Mouse (Mus musculus): Measurements from ENCODE around the gene Pik3c2g. TPM values are rescaled to one million over a fixed set of nuclear protein-coding genes. Genes with fewer than 3 reads are reported as not detected.

The Pik3c2g gene
- polyA plus RNA-seq, 1 experiment, result not detected

DNA sequence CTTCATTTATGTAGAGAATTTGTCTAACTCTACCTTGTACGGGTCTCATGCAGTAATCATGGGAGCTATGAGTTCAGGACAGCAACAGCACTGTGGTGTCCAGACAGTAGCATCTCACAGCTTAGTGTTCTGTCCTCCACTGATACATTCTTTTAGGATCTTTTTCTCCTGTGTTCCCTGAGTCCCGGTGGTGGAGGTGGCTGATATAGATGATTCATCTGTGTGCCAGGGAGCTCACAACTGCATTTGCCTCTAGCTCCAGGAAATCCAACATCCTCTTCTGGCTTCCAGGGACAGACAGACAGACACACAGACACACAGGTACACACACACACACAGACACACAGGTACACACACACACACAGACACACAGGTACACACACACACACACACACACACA lies 163.6 kb downstream of the Pik3c2g start:
- Histone ChIP-seq H3K4me1 (ENCODE audit: control insufficient read depth, insufficient read depth, insufficient read length) (no peaks in the 10 kb centered on the region), H3K27ac (ENCODE audit: insufficient read depth, low read length) (no peak overlapping the region), H3K27me3 (ENCODE audit: control insufficient read depth, insufficient read depth, low read length) (no peaks in the 10 kb centered on the region), H3K36me3 (ENCODE audit: control insufficient read depth, insufficient read depth, low read length) (no peaks in the 10 kb centered on the region), H3K4me3 (ENCODE audit: extremely low read depth, insufficient read depth, insufficient read length) (no peak overlapping the region)
- no peak for DNase-seq (ENCODE audit: low read depth in 1 of 2, low spot score in 2 of 2)
- TF ChIP-seq POLR2A (IDR thresholded peaks at IDR 0.05; ENCODE audit: low read depth, low read length) (no peak), CTCF (IDR thresholded peaks at IDR 0.05; ENCODE audit: extremely low read depth, insufficient read depth, insufficient read length, insufficient replicate concordance) (no peak)
- WGBS, result 75% methylated on average over 2 of the region's 2 CpGs

DNA sequence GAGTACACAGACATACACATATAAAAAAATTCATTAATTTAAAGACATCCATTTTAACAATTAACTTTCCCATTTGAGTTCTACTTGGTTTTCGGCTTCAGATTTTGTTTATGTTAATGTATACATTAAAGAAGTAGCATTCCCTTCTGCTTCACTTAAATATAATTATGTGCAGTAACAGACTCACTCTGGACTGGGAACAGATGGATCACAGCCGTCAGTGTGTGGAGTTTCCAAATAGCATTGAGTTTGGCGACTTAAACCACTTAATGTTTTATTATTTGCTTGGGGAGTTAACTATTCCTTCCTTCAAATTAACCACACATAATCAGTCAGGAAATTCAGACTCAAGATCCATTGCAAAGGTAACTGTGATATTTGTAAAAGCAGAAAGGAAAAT lies 164.0 kb downstream of the Pik3c2g start:
- Histone ChIP-seq H3K36me3 (ENCODE audit: control insufficient read depth, insufficient read depth, low read length) (no peaks in the 10 kb centered on the region), H3K27ac (ENCODE audit: insufficient read depth, low read length) (no peak overlapping the region), H3K4me1 (ENCODE audit: control insufficient read depth, insufficient read depth, insufficient read length) (no peaks in the 10 kb centered on the region), H3K4me3 (ENCODE audit: extremely low read depth, insufficient read depth, insufficient read length) (no peak overlapping the region), H3K27me3 (ENCODE audit: control insufficient read depth, insufficient read depth, low read length) (no peaks in the 10 kb centered on the region)
- no peak for DNase-seq (ENCODE audit: low read depth in 1 of 2, low spot score in 2 of 2)
- WGBS, result 77% methylated on average over 3 of the region's 3 CpGs
- TF ChIP-seq POLR2A (IDR thresholded peaks at IDR 0.05; ENCODE audit: low read depth, low read length) (no peak), CTCF (IDR thresholded peaks at IDR 0.05; ENCODE audit: extremely low read depth, insufficient read depth, insufficient read length, insufficient replicate concordance) (no peak)

DNA sequence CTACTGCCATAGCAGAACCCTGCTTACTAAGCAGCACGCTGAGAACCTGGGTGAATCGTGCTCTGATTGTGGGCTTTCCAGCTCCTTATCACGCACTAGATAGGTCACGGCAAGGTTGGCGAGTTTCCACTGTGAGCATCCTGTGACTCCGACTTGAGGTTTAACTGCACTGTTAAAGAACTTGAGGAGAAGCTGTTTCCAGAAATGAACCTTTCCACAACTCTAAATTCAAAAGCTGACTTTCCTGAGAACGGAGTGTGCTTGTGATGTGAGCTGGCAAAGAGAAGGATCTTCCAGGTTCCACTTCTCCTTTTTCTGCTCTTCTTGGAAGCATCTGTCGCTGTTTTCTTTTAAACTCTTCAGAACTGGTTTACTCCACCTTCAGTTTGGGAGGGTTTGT lies 170.9 kb downstream of the Pik3c2g start:
- no peaks in the 10 kb centered on the region for H3K27me3 ChIP-seq (ENCODE audit: control insufficient read depth, insufficient read depth, low read length)
- H3K36me3 ChIP-seq (ENCODE audit: control insufficient read depth, insufficient read depth, low read length), result no peaks in the 10 kb centered on the region
- no peak overlapping the region for H3K4me3 ChIP-seq (ENCODE audit: extremely low read depth, insufficient read depth, insufficient read length)
- TF ChIP-seq POLR2A (IDR thresholded peaks at IDR 0.05; ENCODE audit: low read depth, low read length), result no peak
- no peak for TF ChIP-seq CTCF (IDR thresholded peaks at IDR 0.05; ENCODE audit: extremely low read depth, insufficient read depth, insufficient read length, insufficient replicate concordance)
- DNase-seq (ENCODE audit: low read depth in 1 of 2, low spot score in 2 of 2), result no peak
- no peak overlapping the region for H3K27ac ChIP-seq (ENCODE audit: insufficient read depth, low read length)
- 84% methylated on average over 8 of the region's 8 CpGs for WGBS
- H3K4me1 ChIP-seq (ENCODE audit: control insufficient read depth, insufficient read depth, insufficient read length), result no peaks in the 10 kb centered on the region

DNA sequence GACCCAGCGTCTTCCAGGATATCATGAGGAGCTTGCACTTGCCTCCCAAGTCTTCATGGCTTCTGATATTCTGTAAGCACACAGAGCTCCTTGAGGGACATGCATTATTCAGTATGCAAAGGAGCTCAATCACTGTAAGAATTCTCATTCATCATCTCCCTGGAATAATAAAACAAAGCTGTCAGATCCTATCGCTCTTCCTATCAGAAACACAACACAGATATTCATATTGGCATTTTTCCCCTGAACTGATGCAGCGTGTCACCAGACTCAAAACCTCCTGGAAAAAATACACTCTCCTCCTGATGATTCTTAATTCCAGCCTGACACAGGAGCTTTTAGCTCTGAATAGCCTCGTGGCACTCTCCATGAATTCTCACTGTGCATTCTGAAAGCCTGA lies 174.0 kb downstream of the Pik3c2g start:
- H3K4me1 ChIP-seq (ENCODE audit: control insufficient read depth, insufficient read depth, insufficient read length), result no peaks in the 10 kb centered on the region
- H3K4me3 ChIP-seq (ENCODE audit: extremely low read depth, insufficient read depth, insufficient read length), result no peak overlapping the region
- no peaks in the 10 kb centered on the region for H3K27me3 ChIP-seq (ENCODE audit: control insufficient read depth, insufficient read depth, low read length)
- no peak for DNase-seq (ENCODE audit: low read depth in 1 of 2, low spot score in 2 of 2)
- no peaks in the 10 kb centered on the region for H3K36me3 ChIP-seq (ENCODE audit: control insufficient read depth, insufficient read depth, low read length)
- no peak overlapping the region for H3K27ac ChIP-seq (ENCODE audit: insufficient read depth, low read length)
- TF ChIP-seq CTCF (IDR thresholded peaks at IDR 0.05; ENCODE audit: extremely low read depth, insufficient read depth, insufficient read length, insufficient replicate concordance), result no peak
- TF ChIP-seq POLR2A (IDR thresholded peaks at IDR 0.05; ENCODE audit: low read depth, low read length), result no peak
- 79% methylated on average over 4 of the region's 4 CpGs for WGBS

DNA sequence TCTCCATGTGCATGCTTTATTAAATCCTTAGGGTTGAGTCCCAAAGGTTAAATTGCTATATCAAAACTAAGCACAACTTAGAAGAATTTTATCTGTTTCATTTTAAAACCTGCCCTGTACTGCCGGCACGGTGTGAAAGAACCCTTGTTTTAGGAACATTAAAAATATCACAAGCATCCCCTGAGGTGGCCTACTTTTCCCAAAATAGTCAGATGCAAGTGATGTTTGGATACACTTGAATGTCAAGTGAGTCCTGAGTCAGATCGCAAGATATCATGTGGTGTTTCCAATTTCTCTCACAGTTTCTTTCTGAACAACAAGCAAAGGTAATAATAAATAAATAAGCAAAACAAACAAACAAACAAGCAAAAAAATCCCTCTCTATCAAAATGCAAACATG lies 177.4 kb downstream of the Pik3c2g start:
- Histone ChIP-seq H3K4me1 (ENCODE audit: control insufficient read depth, insufficient read depth, insufficient read length) (no peaks in the 10 kb centered on the region), H3K27me3 (ENCODE audit: control insufficient read depth, insufficient read depth, low read length) (no peaks in the 10 kb centered on the region), H3K4me3 (ENCODE audit: extremely low read depth, insufficient read depth, insufficient read length) (no peak overlapping the region), H3K27ac (ENCODE audit: insufficient read depth, low read length) (no peak overlapping the region), H3K36me3 (ENCODE audit: control insufficient read depth, insufficient read depth, low read length) (no peaks in the 10 kb centered on the region)
- DNase-seq (ENCODE audit: low read depth in 1 of 2, low spot score in 2 of 2), result no peak
- WGBS, result 91% methylated on average over 3 of the region's 3 CpGs
- TF ChIP-seq POLR2A (IDR thresholded peaks at IDR 0.05; ENCODE audit: low read depth, low read length) (no peak), CTCF (IDR thresholded peaks at IDR 0.05; ENCODE audit: extremely low read depth, insufficient read depth, insufficient read length, insufficient replicate concordance) (no peak)

DNA sequence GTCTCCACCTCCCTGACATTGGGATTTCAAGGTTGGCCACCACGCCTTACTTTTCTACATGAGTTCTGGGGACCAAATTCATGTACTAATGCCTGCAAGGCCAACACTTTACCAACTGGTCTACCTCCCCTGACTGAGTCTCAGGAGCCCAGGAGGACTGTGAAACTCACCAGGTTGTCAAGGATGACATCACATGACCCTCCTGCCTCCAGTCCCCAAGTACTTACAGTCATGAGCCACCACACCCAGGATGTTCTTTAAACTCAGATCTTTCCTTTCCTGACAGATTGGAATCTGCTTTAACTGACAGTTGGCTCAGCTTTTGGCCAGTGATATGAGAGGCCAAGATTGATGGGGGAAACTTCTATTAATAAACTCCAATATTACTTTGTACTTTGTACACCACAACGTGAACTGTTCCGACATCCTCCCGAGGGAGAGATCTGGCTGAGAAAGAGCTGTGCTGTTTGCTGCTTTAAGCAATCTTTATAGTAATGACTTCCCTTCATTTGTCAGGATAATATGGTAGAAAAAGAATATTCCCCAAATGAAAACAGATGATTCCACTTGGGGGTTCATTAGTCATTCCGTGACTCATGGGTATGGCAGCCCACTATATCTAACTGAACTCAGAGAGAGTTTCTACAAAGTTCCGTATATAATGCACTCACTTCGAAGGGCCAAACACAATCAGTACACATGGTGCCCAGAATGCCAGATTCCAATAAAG lies 182.9 kb downstream of the Pik3c2g start:
- TF ChIP-seq CTCF (IDR thresholded peaks at IDR 0.05; ENCODE audit: extremely low read depth, insufficient read depth, insufficient read length, insufficient replicate concordance) (no peak), POLR2A (IDR thresholded peaks at IDR 0.05; ENCODE audit: low read depth, low read length) (no peak)
- no peak for DNase-seq (ENCODE audit: low read depth in 1 of 2, low spot score in 2 of 2)
- H3K36me3 ChIP-seq (ENCODE audit: control insufficient read depth, insufficient read depth, low read length), result no peaks in the 10 kb centered on the region
- H3K27me3 ChIP-seq (ENCODE audit: control insufficient read depth, insufficient read depth, low read length), result no peaks in the 10 kb centered on the region
- no peak overlapping the region for H3K4me3 ChIP-seq (ENCODE audit: extremely low read depth, insufficient read depth, insufficient read length)
- H3K27ac ChIP-seq (ENCODE audit: insufficient read depth, low read length), result no peak overlapping the region
- WGBS, result 93% methylated on average over 7 of the region's 7 CpGs
- H3K4me1 ChIP-seq (ENCODE audit: control insufficient read depth, insufficient read depth, insufficient read length), result no peaks in the 10 kb centered on the region

DNA sequence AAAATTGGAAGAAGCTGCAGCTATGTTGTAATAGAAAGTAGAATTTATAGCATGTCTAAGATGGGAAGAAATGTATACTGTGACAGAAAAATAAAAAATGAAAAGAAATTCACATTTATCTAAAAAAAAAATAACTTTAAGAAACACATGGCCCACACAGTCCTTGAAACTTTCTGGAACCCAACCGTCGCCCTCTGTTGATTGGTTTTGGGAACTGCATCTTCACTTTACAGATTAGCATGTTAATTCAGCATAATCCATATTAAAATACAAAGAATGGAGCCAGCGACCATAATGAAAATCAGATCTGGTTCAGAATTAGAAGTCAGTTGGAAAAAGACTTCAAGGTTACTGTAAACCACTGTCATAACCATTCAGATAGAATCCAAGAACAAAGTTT lies 183.5 kb downstream of the Pik3c2g start:
- Histone ChIP-seq H3K4me3 (ENCODE audit: extremely low read depth, insufficient read depth, insufficient read length) (no peak overlapping the region), H3K27ac (ENCODE audit: insufficient read depth, low read length) (no peak overlapping the region), H3K36me3 (ENCODE audit: control insufficient read depth, insufficient read depth, low read length) (no peaks in the 10 kb centered on the region), H3K27me3 (ENCODE audit: control insufficient read depth, insufficient read depth, low read length) (no peaks in the 10 kb centered on the region), H3K4me1 (ENCODE audit: control insufficient read depth, insufficient read depth, insufficient read length) (no peaks in the 10 kb centered on the region)
- no peak for DNase-seq (ENCODE audit: low read depth in 1 of 2, low spot score in 2 of 2)
- WGBS, result 44% methylated on average over 3 of the region's 3 CpGs
- TF ChIP-seq CTCF (IDR thresholded peaks at IDR 0.05; ENCODE audit: extremely low read depth, insufficient read depth, insufficient read length, insufficient replicate concordance) (no peak), POLR2A (IDR thresholded peaks at IDR 0.05; ENCODE audit: low read depth, low read length) (no peak)

Data from spleen, adult 2 months (tissue).